Mouse (Mus musculus) spleen, adult 18-20 months (tissue): Measurements from ENCODE around the gene B430306N03Rik.
"Not testable (repeated sequence)": the region's sequence is repeated elsewhere in the genome, so short reads cannot be mapped to it uniquely, and the experiment has no call there.

Experiments
- DNase-seq, 2 experiments: peaks; one replicate each; pipeline ENCODE4 v3.0.0; 2022; ENCODE audit warnings: mixed read lengths in 2 of 2

The B430306N03Rik gene

GRCm38 (mm10) chr17:48318686-48319085 is 2.7 kb downstream of the B430306N03Rik start:
- no peak for DNase-seq

GRCm38 (mm10) chr17:48321279-48321678 is 5.3 kb downstream of the B430306N03Rik start:
- no peak for DNase-seq

GRCm38 (mm10) chr17:48323236-48323635 is 7.3 kb downstream of the B430306N03Rik start:
- no peak for DNase-seq

GRCm38 (mm10) chr17:48324258-48324657 is 8.3 kb downstream of the B430306N03Rik start:
- DNase-seq: no peak

- DNase-seq: no peak
Observed at GRCm38 (mm10) chr17:48325093-48325492, 9.2 kb downstream of the B430306N03Rik start.

- DNase-seq: no peak
Observed at GRCm38 (mm10) chr17:48325638-48326037, 9.7 kb downstream of the B430306N03Rik start.

GRCm38 (mm10) chr17:48326656-48327055 is 10.7 kb downstream of the B430306N03Rik start:
- no peak for DNase-seq

- no peak for DNase-seq
Observed at GRCm38 (mm10) chr17:48332524-48332923, 16.6 kb downstream of the B430306N03Rik start.

GRCm38 (mm10) chr17:48334186-48334585 is 18.2 kb downstream of the B430306N03Rik start:
- no peak for DNase-seq

- peak; percentile 73 to 90 for DNase-seq
Observed at GRCm38 (mm10) chr17:48336857-48337256, 20.9 kb downstream of the B430306N03Rik start.

- DNase-seq: no peak
Observed at GRCm38 (mm10) chr17:48340267-48340666, 24.3 kb downstream of the B430306N03Rik start.

- no peak for DNase-seq
Observed at GRCm38 (mm10) chr17:48341947-48342346, 26.0 kb downstream of the B430306N03Rik start.

- no peak for DNase-seq
Observed at GRCm38 (mm10) chr17:48343065-48343464, 27.1 kb downstream of the B430306N03Rik start.

GRCm38 (mm10) chr17:48345824-48346223 is 29.9 kb downstream of the B430306N03Rik start:
- no peak for DNase-seq

GRCm38 (mm10) chr17:48346231-48346630 is 30.3 kb downstream of the B430306N03Rik start, which contains the start of gene Trem2:
Trem2 (plus strand) TSS chr17:48346401.
- DNase-seq: no peak

GRCm38 (mm10) chr17:48346834-48347233 is 30.9 kb downstream of the B430306N03Rik start:
- DNase-seq: no peak

- no peak for DNase-seq
Observed at GRCm38 (mm10) chr17:48347287-48347686, 31.3 kb downstream of the B430306N03Rik start.

- DNase-seq: no peak
Observed at GRCm38 (mm10) chr17:48350681-48351193, 34.8 kb downstream of the B430306N03Rik start.

- not testable (repeated sequence) for DNase-seq
Observed at GRCm38 (mm10) chr17:48352976-48353375, 37.0 kb downstream of the B430306N03Rik start.

- DNase-seq: no peak
Observed at GRCm38 (mm10) chr17:48355822-48356221, 39.9 kb downstream of the B430306N03Rik start.

- no peak for DNase-seq
Observed at GRCm38 (mm10) chr17:48357892-48358291, 42.0 kb downstream of the B430306N03Rik start.

GRCm38 (mm10) chr17:48359616-48360015 is 43.7 kb downstream of the B430306N03Rik start, which contains the start of gene Treml1:
Treml1 (plus strand) TSS chr17:48359916.
- DNase-seq: no peak

- DNase-seq: no peak
Observed at GRCm38 (mm10) chr17:48360462-48360861, 44.5 kb downstream of the B430306N03Rik start.

- DNase-seq: no peak
Observed at GRCm38 (mm10) chr17:48362346-48362745, 46.4 kb downstream of the B430306N03Rik start.

GRCm38 (mm10) chr17:48362966-48363365 is 47.0 kb downstream of the B430306N03Rik start:
- DNase-seq: no peak
